Mouse (Mus musculus): ENCODE measurements at regions not wholly inside any gene's neighbourhood (a gene's known extent, or its start where the extent isn't known, plus 50 kb on each side); places are given as distances from the start of the nearest gene placed in this dataset.

- no peak for DNase-seq (ENCODE audit: extremely low spot score, low spot score)
Observed at GRCm38 (mm10) chr1:151113199-151113598, 69.1 kb upstream of the Gm47985 start.

- DNase-seq (ENCODE audit: extremely low spot score, low spot score) = no peak
Observed at GRCm38 (mm10) chr1:151118530-151118929, 63.8 kb upstream of the Gm47985 start.

DNA sequence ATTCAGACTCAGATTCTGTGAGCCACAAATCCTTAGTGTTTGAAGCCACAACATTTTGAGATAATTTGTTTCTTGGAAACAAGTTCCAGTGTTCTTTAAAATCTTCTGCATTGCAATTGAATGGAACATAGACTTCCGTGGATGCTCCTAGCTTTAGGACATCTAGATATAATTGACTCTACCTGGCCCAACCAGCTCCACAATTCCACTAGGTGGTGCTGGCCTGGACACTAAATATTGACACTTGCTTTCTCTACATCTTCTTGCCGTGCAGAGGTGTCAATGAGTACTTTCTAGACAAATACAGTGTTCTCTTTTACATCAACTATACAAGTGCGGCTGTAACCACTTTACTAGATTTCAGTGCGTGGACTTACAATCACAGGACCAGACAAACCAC, 63.4 kb upstream of the Gm47985 start:
- no peak for DNase-seq (ENCODE audit: extremely low spot score, low spot score)

GRCm38 (mm10) chr1:151119566-151119965, 62.8 kb upstream of the Gm47985 start:
- DNase-seq (ENCODE audit: extremely low spot score, low spot score) = no peak

GRCm38 (mm10) chr1:151121686-151122085, 60.7 kb upstream of the Gm47985 start:
- no peak for DNase-seq (ENCODE audit: extremely low spot score, low spot score)

- no peak for DNase-seq (ENCODE audit: extremely low spot score, low spot score)
Observed at GRCm38 (mm10) chr1:151123964-151124363, 58.4 kb upstream of the Gm47985 start.

DNA sequence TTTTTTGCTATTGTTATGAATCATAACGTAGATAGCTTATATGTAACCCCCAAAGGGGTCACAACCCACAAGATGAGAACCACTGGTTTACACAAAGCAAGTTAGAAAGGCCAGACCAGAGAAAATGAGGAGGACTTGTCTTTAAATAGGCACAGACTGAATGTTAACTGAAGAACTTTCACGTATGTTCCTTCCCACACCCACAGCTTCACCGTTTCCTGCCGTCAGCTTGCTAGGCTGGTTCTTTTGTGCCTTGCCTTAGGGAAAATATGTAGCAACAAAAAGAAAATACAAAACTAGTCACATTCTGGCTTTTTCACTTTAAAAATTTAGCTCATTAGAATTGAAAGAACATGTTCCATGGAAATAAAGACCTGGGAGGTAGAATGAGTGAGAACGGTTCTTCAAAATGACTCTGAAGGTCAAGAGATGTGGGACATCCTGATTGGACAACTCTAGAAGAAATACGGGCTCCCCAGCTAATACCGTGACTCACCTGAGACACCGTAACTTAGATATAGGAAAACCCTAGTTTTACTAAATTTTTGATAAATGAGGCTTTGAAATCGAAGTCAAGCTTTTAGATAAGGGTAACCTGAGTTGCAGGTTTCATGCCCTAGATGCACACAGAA, 57.2 kb upstream of the Gm47985 start:
- no peak for DNase-seq (ENCODE audit: extremely low spot score, low spot score)

- no peak for DNase-seq (ENCODE audit: extremely low spot score, low spot score)
Observed at GRCm38 (mm10) chr1:151125764-151126485, 56.4 kb upstream of the Gm47985 start.

GRCm38 (mm10) chr1:151126756-151127155, 55.6 kb upstream of the Gm47985 start:
- DNase-seq (ENCODE audit: extremely low spot score, low spot score) = no peak

DNA sequence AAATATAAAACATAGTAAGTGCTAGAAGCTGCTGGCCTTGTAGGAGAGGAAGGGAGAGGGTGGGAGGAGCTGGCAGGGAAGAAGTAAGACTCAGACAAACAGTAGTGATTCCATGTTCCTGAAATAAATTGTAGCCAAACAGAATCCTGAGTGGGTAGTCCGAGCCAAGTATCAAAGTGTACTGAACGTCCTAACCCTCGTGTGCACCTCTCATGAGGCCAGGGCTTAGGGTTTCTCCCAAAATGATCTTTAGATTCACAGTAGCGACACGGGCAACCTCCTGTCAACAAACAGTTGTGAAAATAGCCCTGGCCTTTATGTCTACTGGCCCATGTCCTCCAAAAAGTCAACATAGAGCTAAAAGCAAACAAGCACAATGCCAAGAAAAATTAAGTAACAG, 54.3 kb upstream of the Gm47985 start:
- no peak for DNase-seq (ENCODE audit: extremely low spot score, low spot score)

DNA sequence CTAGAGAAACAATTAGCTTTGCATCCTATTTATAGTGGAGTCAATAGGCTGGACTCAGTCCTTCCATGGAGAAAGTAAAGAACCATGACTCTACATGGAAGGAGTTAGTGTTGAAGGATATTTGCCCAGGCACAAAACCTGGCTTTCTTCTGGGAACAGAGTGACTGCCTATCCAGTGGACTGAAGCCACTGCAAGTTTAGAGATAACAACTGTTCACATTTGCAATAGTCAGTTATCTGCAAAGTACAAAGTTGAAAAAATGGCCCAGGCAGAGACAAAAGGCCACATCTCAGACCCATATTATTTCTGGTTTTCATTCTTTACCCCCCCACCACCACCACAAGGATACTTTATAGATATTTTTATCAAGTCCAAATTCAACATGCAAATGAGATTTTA, 53.4 kb upstream of the Gm47985 start:
- no peak for DNase-seq (ENCODE audit: extremely low spot score, low spot score)

DNA sequence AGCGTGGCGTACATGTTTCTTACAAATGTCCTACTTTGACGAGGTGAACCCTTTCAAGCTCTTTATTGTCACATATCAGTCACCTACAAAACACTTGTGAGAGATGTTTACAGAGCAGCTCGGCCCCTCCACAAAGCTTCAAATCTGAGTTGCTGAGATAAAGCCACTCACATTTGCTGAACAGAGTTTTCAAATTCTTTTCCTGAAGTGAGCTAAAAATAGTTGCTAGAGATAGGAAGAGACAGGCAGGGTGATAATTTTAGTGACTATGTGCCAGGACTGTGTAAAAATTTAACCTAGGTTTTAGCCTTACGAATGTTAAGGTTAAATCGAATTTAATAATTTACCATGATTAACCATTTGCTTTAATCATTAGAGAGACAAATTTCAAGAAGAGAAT, 52.3 kb upstream of the Gm47985 start:
- DNase-seq (ENCODE audit: extremely low spot score, low spot score) = no peak

GRCm38 (mm10) chr1:151130845-151131626, 51.3 kb upstream of the Gm47985 start:
- DNase-seq (ENCODE audit: extremely low spot score, low spot score) = no peak

DNA sequence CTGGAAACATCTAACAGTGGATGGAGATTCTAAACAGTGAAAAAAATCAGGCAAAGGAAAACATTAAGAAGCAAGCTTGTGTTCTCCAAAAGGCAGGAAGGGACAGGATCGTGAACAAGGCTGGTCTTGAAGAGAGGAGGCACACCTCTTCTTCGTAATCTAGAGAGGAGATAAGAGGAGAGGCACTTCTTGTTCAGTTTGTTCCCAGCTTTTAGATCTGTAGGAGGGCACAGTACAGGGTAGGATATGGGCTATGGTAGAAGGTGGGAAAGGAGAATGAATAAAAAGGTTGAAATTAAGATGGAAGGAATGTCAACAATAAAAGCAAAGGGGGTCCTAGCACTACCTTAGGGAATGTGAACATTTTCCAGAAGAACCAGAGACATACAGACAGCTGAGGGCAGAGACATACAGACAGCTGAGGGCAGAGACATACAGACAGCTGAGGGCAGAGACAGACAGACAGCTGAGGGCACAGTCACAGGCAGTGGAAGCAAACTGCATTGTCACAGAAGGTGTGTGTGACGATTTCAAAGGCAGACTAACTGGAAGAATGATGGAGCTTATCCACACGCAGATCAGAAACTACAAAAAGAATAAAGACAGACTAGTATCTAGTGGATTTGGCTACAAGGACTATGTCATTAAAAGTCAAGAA, 50.6 kb upstream of the Gm47985 start:
- no peak for DNase-seq (ENCODE audit: extremely low spot score, low spot score)
